Mouse (Mus musculus): ENCODE results near the gene Ddo. TPM values are rescaled to one million over a fixed set of nuclear protein-coding genes. Genes with fewer than 3 reads are reported as not detected.

Gene Ddo
- polyA plus RNA-seq, 1 experiment from 2014 or later: 3.2 TPM

Other genes with a start within 250 kb of the Ddo start
- not detected in 2 replicates for gene Slc22a16, start 59.7 kb upstream of the Ddo start, polyA plus RNA-seq (2015; fragmentation: Nextera tagmentation; extraction: Ambion mirVana)
- gene Mettl24, start 53.3 kb downstream of the Ddo start, polyA plus RNA-seq (2015; fragmentation: Nextera tagmentation; extraction: Ambion mirVana): 3.2 and 3.7 TPM in 2 replicates